Mouse (Mus musculus) leukemia stem cell, adult 10-12 weeks (primary cell): Measurements from ENCODE around the gene Cmpk1. TPM values are rescaled to one million over a fixed set of nuclear protein-coding genes. Genes with fewer than 3 reads are reported as not detected.

ENCODE experiments used
- polyA plus RNA-seq: library from polyadenylated mRNA; stranded (reverse); fragments of >175 nt; gene quantifications from 2 replicates; pipeline ENCODE4 v1.2.3, GENCODE M21; 2012; ENCODE audit warnings: low replicate concordance

Gene Cmpk1
- polyA plus RNA-seq: 24.1 and 44.5 TPM in 2 replicates

DNA sequence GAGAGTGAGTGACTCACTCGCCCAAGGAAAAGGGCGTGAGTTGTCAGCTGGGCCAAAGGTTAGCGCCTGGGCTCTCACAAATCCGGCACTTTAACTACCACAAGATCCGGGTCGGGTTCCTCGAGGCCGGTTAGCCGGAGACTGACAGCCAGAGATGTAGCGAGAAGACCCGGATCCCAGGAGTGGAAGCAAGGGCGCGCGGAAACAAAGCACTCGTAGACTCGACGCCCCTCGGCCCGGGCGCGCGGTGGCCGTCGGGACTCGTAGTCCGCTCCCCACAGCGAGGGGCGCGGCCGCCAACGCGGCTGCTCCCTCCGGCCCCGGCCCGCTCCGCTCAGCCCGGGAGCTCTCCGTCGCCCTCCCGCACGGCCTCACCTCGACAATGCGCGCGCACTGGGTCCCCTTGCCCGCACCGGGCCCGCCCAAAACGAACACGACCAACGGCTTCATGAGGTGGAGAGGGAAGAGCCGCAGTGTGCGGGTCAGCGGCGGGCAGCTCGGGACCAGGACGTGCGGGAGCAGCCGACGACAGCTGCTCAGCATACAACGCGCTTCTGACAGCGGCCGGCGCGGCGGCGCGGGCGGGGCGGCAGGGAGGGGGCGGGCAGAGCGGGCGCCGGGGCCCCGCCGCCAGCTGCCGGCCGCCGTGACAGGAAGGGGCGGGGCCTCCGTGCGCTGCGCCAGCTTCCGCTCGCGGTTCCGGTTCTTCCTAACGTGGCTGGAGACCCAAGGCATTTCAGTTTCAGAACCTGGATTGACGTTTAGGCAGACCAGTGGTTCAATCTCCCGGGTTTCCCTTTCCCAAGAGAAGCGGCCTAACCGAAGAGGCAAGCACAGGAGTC, at the start of gene Cmpk1:
Cmpk1 (minus strand) TSS at position 651 of the 842 bp plus-strand sequence.

GRCm38 (mm10) chr4:114999773-115000428, 12.9 kb upstream of the Cmpk1 start, which contains the start of gene Stil:
TSS of gene Stil (plus strand) at chr4:115000159.

GRCm38 (mm10) chr4:114925917-114926312, 61.1 kb downstream of the Cmpk1 start, which contains the start of gene Foxe3:
TSS of gene Foxe3 (minus strand) at chr4:114926013.

Other genes starting within 250 kb of the Cmpk1 start
- gene Gm12830, start 165.5 kb downstream of the Cmpk1 start, polyA plus RNA-seq: not detected in 2 replicates
- 1.2 and 3.1 TPM in 2 replicates for gene Foxd2, start 78.4 kb downstream of the Cmpk1 start, polyA plus RNA-seq
- gene Foxe3, start 61.2 kb downstream of the Cmpk1 start, polyA plus RNA-seq: not detected in 2 replicates
- 0.24 and 2.4 TPM in 2 replicates for gene Stil, start 12.9 kb upstream of the Cmpk1 start, polyA plus RNA-seq
- 463 and 516 TPM in 2 replicates for gene Tal1, start 69.2 kb upstream of the Cmpk1 start, polyA plus RNA-seq
- gene Pdzk1ip1, start 101.5 kb upstream of the Cmpk1 start, polyA plus RNA-seq: 3.3 and 18.3 TPM in 2 replicates
- not detected in 2 replicates for gene Cyp4x1, start 147.0 kb upstream of the Cmpk1 start, polyA plus RNA-seq